Mouse (Mus musculus) kidney, postnatal 25 days (tissue): ENCODE data around the gene Pkn1.

Source experiments
- DNase-seq, 2 experiments: peaks; one replicate each; pipeline ENCODE4 v3.0.0; 2021; ENCODE audit warnings: mixed read lengths in 2 of 2

Pkn1 gene

GRCm38 (mm10) chr8:83652030-83652743 is 46.8 kb downstream of the Pkn1 start, which contains the start of gene Gipc1:
Gene Gipc1, plus strand, starts transcription at chr8:83652677.
- DNase-seq = peak; percentile 95 to 99

GRCm38 (mm10) chr8:83649699-83650098 is 49.3 kb downstream of the Pkn1 start:
- DNase-seq = no peak

GRCm38 (mm10) chr8:83648031-83648430 is 50.9 kb downstream of the Pkn1 start:
- DNase-seq = no peak

GRCm38 (mm10) chr8:83647511-83647910 is 51.5 kb downstream of the Pkn1 start:
- DNase-seq = no peak

GRCm38 (mm10) chr8:83639649-83640048 is 59.3 kb downstream of the Pkn1 start:
- DNase-seq = no peak

- DNase-seq = no peak
Measured at GRCm38 (mm10) chr8:83638856-83639255, 60.1 kb downstream of the Pkn1 start.

GRCm38 (mm10) chr8:83632083-83632707 is 66.8 kb downstream of the Pkn1 start:
- DNase-seq = no peak

GRCm38 (mm10) chr8:83625676-83626299 is 73.2 kb downstream of the Pkn1 start:
- no peak for DNase-seq

GRCm38 (mm10) chr8:83624739-83625138 is 74.2 kb downstream of the Pkn1 start:
- peak; percentile 63 to 69 for DNase-seq

- DNase-seq = no peak
Measured at GRCm38 (mm10) chr8:83623549-83623948, 75.4 kb downstream of the Pkn1 start.

- peak; percentile 92 to 95 for DNase-seq
Measured at GRCm38 (mm10) chr8:83622389-83622989, 76.5 kb downstream of the Pkn1 start.

GRCm38 (mm10) chr8:83621691-83622388 is 77.1 kb downstream of the Pkn1 start:
- no peak for DNase-seq

- no peak for DNase-seq
Measured at GRCm38 (mm10) chr8:83619568-83620285, 79.3 kb downstream of the Pkn1 start.

- DNase-seq = no peak
Measured at GRCm38 (mm10) chr8:83618566-83618965, 80.4 kb downstream of the Pkn1 start.

- DNase-seq = no peak
Measured at GRCm38 (mm10) chr8:83617111-83617510, 81.9 kb downstream of the Pkn1 start.

- DNase-seq = no peak
Measured at GRCm38 (mm10) chr8:83616625-83617024, 82.4 kb downstream of the Pkn1 start.
